Mouse (Mus musculus) heart, embryonic 16.5 days (tissue): ENCODE measurements around the gene Coro2a. TPM values are rescaled to one million over a fixed set of nuclear protein-coding genes. Genes with fewer than 3 reads are reported as not detected.
A peak's percentile ranks its signal among the peaks of the same experiment; 100 is the strongest.
"Not testable (repeated sequence)": the region's sequence is repeated elsewhere in the genome, so short reads cannot be mapped to it uniquely, and the experiment has no call there.

Experiments used
- ATAC-seq: fragments of 200-750 bp; cut with Nextera tagmentation; replicated peaks from 2 replicates; pipeline ENCODE4 v1.8.0; 2017; ENCODE audit warnings: moderate number of reproducible peaks; ENCODE audit not compliant: insufficient read depth, low FRiP score; ENCODE audit errors: extremely low read depth
- H3K27ac ChIP-seq: fragments of 300-500 bp; sonication (generic); 2 replicates; pipeline ENCODE4 v1.5.1; 2014; ENCODE audit warnings: mild to moderate bottlenecking, low read length, control low read depth, moderate library complexity
- H3K27me3 ChIP-seq: fragments of 300-500 bp; sonication (generic); 2 replicates; pipeline ENCODE4 v1.6.1; 2014; ENCODE audit warnings: low read length, mixed read lengths; ENCODE audit not compliant: control insufficient read depth, insufficient read depth
- H3K36me3 ChIP-seq: fragments of 300-500 bp; sonication (generic); 2 replicates; pipeline ENCODE4 v1.6.1; 2014; ENCODE audit not compliant: control insufficient read depth, insufficient read depth
- H3K4me1 ChIP-seq: fragments of 300-500 bp; sonication (generic); 2 replicates; pipeline ENCODE4 v1.6.1; 2014; ENCODE audit warnings: low read length, mixed read lengths; ENCODE audit not compliant: control insufficient read depth, insufficient read depth
- H3K4me2 ChIP-seq: fragments of 300-500 bp; sonication (generic); 2 replicates; pipeline ENCODE4 v1.6.1; 2014; ENCODE audit warnings: low read depth, mild to moderate bottlenecking, control low read depth, low read length
- H3K4me3 ChIP-seq: fragments of 300-500 bp; sonication (generic); 2 replicates; pipeline ENCODE4 v1.5.1; 2014; ENCODE audit warnings: mild to moderate bottlenecking, control low read depth, low read length
- H3K9ac ChIP-seq: fragments of 300-500 bp; sonication (generic); 2 replicates; pipeline ENCODE4 v1.6.1; 2014; ENCODE audit warnings: low read length, control low read depth
- H3K9me3 ChIP-seq: fragments of 300-500 bp; sonication (generic); replicated peaks from 2 replicates; pipeline ENCODE4 v1.6.1; 2016; ENCODE audit warnings: low read length; ENCODE audit not compliant: control insufficient read depth
- WGBS: fragments of 180-500 bp; shearing (Covaris S2); extraction: QIAGEN DNeasy Blood & Tissue Kit; methylation state at CpG from one replicate; pipeline ENCODE4 v1.1.7; 2014; 5-methylcytosine and 5-hydroxymethylcytosine counted together
- polyA plus RNA-seq: library from polyadenylated mRNA; unstranded; fragments of >200 nt; fragmentation: Nextera tagmentation; extraction: Ambion mirVana; gene quantifications from 2 replicates; pipeline ENCODE4 v1.2.1, GENCODE M21; 2015

The Coro2a gene
- 3.6 and 7.1 TPM in 2 replicates for polyA plus RNA-seq

GRCm38 (mm10) chr4:46601844-46602423, at the start of gene Coro2a:
Gene Coro2a, minus strand, starts transcription at chr4:46602202.
- ATAC-seq, result peak; percentile 42
- peaks cover 52% of the 10 kb centered on the region for H3K27me3 ChIP-seq
- peaks cover 7% of the 10 kb centered on the region for H3K4me1 ChIP-seq
- H3K36me3 ChIP-seq, result no peaks in the 10 kb centered on the region
- H3K4me2 ChIP-seq, result peak within 1 kb of the TSS; percentile 95
- peak within 1 kb of the TSS; percentile 69 for H3K9ac ChIP-seq
- H3K4me3 ChIP-seq, result peak within 1 kb of the TSS; percentile 64
- no peak within 1 kb of the TSS for H3K27ac ChIP-seq
- WGBS, result under 1% methylated on average over 54 of the region's 66 CpGs
- no peaks in the 10 kb centered on the region for H3K9me3 ChIP-seq

GRCm38 (mm10) chr4:46650086-46650753, 48.2 kb upstream of the Coro2a start, which contains the start of gene Tbc1d2:
Gene Tbc1d2, minus strand, starts transcription at chr4:46650209.
- peak within 1 kb of the TSS; percentile 83 for H3K4me3 ChIP-seq
- peaks cover 29% of the 10 kb centered on the region for H3K27me3 ChIP-seq
- peak within 1 kb of the TSS; percentile 86 for H3K9ac ChIP-seq
- ATAC-seq, result peak; percentile 96
- peak within 1 kb of the TSS; percentile 99 for H3K4me2 ChIP-seq
- under 1% methylated on average over 69 of the region's 69 CpGs for WGBS
- H3K27ac ChIP-seq, result peak within 1 kb of the TSS; percentile 82
- H3K36me3 ChIP-seq, result no peaks in the 10 kb centered on the region
- no peaks in the 10 kb centered on the region for H3K9me3 ChIP-seq
- H3K4me1 ChIP-seq, result peaks cover 3% of the 10 kb centered on the region

DNA sequence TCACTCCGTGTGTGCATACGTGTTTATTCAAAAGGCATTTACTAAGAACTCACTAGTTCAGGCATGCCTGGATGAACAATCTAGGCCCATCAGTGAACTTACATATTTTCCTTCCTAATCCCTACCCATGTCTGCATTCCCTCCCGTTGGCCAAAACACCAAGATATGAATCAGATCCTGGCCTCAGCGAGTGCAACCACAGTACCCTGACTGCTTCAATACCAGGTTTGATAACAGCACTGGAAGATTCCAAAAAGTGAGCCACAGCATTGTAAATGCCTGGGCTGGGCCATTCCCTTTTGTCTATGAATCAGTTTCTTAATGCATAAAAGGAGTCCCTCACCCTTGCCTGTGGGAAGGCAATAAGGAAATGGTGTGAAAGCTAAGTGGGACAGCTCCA, 47.2 kb upstream of the Coro2a start:
- H3K27me3 ChIP-seq, result peaks cover 24% of the 10 kb centered on the region
- H3K4me2 ChIP-seq, result peak overlapping the region; percentile 99
- H3K9me3 ChIP-seq, result no peaks in the 10 kb centered on the region
- peak overlapping the region; percentile 83 for H3K4me3 ChIP-seq
- H3K9ac ChIP-seq, result no peak overlapping the region; the same call in 1 of the 2 replicates
- 50% methylated on average over 4 of the region's 4 CpGs for WGBS
- H3K36me3 ChIP-seq, result no peaks in the 10 kb centered on the region
- no peak overlapping the region for H3K27ac ChIP-seq
- ATAC-seq, result no peak
- peaks cover 3% of the 10 kb centered on the region for H3K4me1 ChIP-seq

DNA sequence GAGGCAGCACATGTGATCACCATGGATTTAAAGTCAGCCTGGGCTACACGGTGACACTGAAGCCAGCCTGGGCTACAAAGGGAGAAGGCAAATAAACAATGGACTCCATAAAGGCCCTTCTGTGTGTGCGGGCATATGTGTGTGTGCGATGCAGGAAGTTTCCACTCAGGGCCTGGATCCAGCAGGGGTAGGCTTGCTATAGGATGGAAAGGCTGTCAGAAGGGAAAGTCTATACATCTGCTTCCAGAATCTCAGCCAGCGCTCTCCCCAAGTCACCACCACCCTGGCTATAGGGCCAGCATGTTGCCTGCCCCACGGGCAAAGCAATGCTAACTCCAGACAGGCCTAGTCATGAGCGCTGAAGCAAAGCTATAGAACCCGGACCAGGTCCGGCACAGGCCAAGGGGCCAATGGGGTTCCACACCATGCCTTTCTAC, 41.7 kb upstream of the Coro2a start:
- no peak overlapping the region for H3K4me3 ChIP-seq
- H3K4me1 ChIP-seq, result 0 out of 2 replicates have a peak, but pooled peaks cover 3% of the 10 kb centered on the region
- H3K9ac ChIP-seq, result no peak overlapping the region
- H3K27ac ChIP-seq, result peak overlapping the region; percentile 49
- 83% methylated on average over 8 of the region's 8 CpGs for WGBS
- peaks cover 4% of the 10 kb centered on the region; the same call in 1 of the 2 replicates for H3K27me3 ChIP-seq
- 0 out of 2 replicates have a peak, but pooled peaks have one; percentile 17 for ATAC-seq
- no peaks in the 10 kb centered on the region for H3K36me3 ChIP-seq
- H3K9me3 ChIP-seq, result no peaks in the 10 kb centered on the region
- no peak overlapping the region for H3K4me2 ChIP-seq

- peak overlapping the region; percentile 49 for H3K27ac ChIP-seq
- H3K4me1 ChIP-seq, result 0 out of 2 replicates have a peak, but pooled peaks cover 3% of the 10 kb centered on the region
- peak; percentile 61; the same call in 1 of the 2 replicates for ATAC-seq
- H3K9ac ChIP-seq, result no peak overlapping the region
- no peaks in the 10 kb centered on the region; the same call in 1 of the 2 replicates for H3K27me3 ChIP-seq
- no peak overlapping the region for H3K4me2 ChIP-seq
- no peaks in the 10 kb centered on the region for H3K9me3 ChIP-seq
- 61% methylated on average over 8 of the region's 8 CpGs for WGBS
- no peaks in the 10 kb centered on the region for H3K36me3 ChIP-seq
- no peak overlapping the region for H3K4me3 ChIP-seq
These were observed 41.1 kb upstream of the Coro2a start for GRCm38 (mm10) chr4:46642924-46643675.

DNA sequence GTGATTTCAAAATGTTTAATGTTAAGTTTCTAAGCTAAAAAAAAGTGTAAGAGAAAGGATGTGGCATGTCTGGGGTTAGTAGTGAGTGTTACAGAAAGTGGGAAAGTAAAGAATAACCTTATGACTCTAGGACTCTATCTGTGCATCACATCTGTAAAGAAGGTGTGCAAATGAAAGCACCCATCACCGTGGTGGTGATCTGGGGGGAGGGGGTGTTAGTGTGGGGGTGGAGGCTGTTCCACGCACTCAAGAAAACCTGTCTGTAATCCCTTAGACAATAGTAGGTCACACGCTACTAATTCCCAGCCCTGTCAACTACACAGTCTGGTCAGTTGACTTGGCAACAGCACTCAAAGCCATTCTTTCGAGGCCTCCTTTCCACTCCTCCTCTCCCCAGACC, 39.3 kb upstream of the Coro2a start:
- Histone ChIP-seq H3K4me2 (no peak overlapping the region), H3K4me3 (no peak overlapping the region), H3K27ac (no peak overlapping the region), H3K9me3 (no peaks in the 10 kb centered on the region), H3K36me3 (no peaks in the 10 kb centered on the region), H3K9ac (no peak overlapping the region), H3K4me1 (0 out of 2 replicates have a peak, but pooled peaks cover 3% of the 10 kb centered on the region), H3K27me3 (no peaks in the 10 kb centered on the region)
- no peak for ATAC-seq
- 65% methylated on average over 4 of the region's 4 CpGs for WGBS

- H3K36me3 ChIP-seq, result no peaks in the 10 kb centered on the region
- 0 out of 2 replicates have a peak, but pooled peaks cover 3% of the 10 kb centered on the region for H3K4me1 ChIP-seq
- WGBS, result 53% methylated on average over 8 of the region's 8 CpGs
- H3K27ac ChIP-seq, result no peak overlapping the region
- no peak overlapping the region for H3K9ac ChIP-seq
- ATAC-seq, result no peak
- no peak overlapping the region for H3K4me2 ChIP-seq
- no peaks in the 10 kb centered on the region for H3K27me3 ChIP-seq
- no peaks in the 10 kb centered on the region for H3K9me3 ChIP-seq
- H3K4me3 ChIP-seq, result no peak overlapping the region
These were observed 37.9 kb upstream of the Coro2a start for GRCm38 (mm10) chr4:46639866-46640265.

DNA sequence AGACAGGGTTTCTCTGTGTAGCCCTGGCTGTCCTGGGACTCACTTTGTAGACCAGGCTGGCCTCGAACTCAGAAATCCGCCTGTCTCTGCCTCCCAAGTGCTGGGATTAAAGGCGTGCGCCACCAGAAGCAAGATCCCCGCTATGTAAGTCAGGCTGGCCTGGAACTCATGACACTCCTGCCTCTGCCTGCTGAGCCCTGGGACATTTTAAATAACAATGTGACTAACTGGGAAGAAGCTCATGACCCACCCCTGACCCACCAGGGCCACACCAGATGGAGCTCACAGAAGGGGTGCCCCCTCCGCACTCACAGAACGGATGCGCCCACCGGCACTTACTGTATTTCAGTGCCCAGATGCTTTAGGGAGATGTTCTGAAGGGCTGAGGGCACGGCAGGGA, 35.2 kb upstream of the Coro2a start:
- not testable (repeated sequence) for H3K4me3 ChIP-seq, H3K4me2 ChIP-seq, H3K27me3 ChIP-seq, ATAC-seq, H3K4me1 ChIP-seq, H3K36me3 ChIP-seq, H3K27ac ChIP-seq, H3K9ac ChIP-seq, H3K9me3 ChIP-seq
- WGBS, result 89% methylated on average over 10 of the region's 10 CpGs
